Mouse (Mus musculus) hindbrain, embryonic 13.5 days (tissue): ENCODE results near the gene Urb2. TPM values are rescaled to one million over a fixed set of nuclear protein-coding genes. Genes with fewer than 3 reads are reported as not detected.

Experiments used
- ATAC-seq: fragments of 200-750 bp; cut with Nextera tagmentation; 2 replicates; pipeline ENCODE4 v1.8.0; 2017; ENCODE audit warnings: moderate TSS enrichment; ENCODE audit not compliant: low FRiP score
- H3K27ac ChIP-seq: fragments of 300-500 bp; sonication (generic); 2 replicates; pipeline ENCODE4 v1.5.1; 2015; ENCODE audit warnings: inconsistent platforms, mild to moderate bottlenecking, moderate library complexity
- H3K27me3 ChIP-seq: fragments of 300-500 bp; sonication (generic); 2 replicates; pipeline ENCODE4 v1.6.1; 2015; ENCODE audit warnings: mild to moderate bottlenecking, inconsistent platforms
- H3K36me3 ChIP-seq: fragments of 300-500 bp; sonication (generic); 2 replicates; pipeline ENCODE4 v1.6.1; 2015; ENCODE audit warnings: mild to moderate bottlenecking, inconsistent platforms
- H3K4me1 ChIP-seq: fragments of 300-500 bp; sonication (generic); replicated peaks from 2 replicates; pipeline ENCODE4 v1.6.1; 2015; ENCODE audit warnings: inconsistent platforms
- H3K4me2 ChIP-seq: fragments of 300-500 bp; sonication (generic); 2 replicates; pipeline ENCODE4 v1.6.1; 2015; ENCODE audit warnings: inconsistent platforms, mild to moderate bottlenecking, moderate library complexity
- H3K4me3 ChIP-seq: fragments of 300-500 bp; sonication (generic); 2 replicates; pipeline ENCODE4 v1.5.1; 2015; ENCODE audit warnings: mild to moderate bottlenecking, inconsistent platforms
- H3K9ac ChIP-seq: fragments of 300-500 bp; sonication (generic); 2 replicates; pipeline ENCODE4 v1.6.1; 2015; ENCODE audit warnings: mild to moderate bottlenecking, inconsistent platforms
- H3K9me3 ChIP-seq: fragments of 300-500 bp; sonication (generic); 2 replicates; pipeline ENCODE4 v1.6.1; 2016; ENCODE audit warnings: inconsistent platforms
- WGBS: fragments of 180-500 bp; shearing (Covaris S2); methylation state at CpG from one replicate; pipeline ENCODE4 v1.1.7; 2015; 5-methylcytosine and 5-hydroxymethylcytosine counted together
- polyA plus RNA-seq: library from polyadenylated mRNA; unstranded; fragments of >200 nt; fragmentation: Nextera tagmentation; extraction: Ambion mirVana; gene quantifications from 2 replicates; pipeline ENCODE4 v1.2.1, GENCODE M21; 2015

Gene Urb2
- polyA plus RNA-seq = 3.2 TPM in 2 replicates

DNA sequence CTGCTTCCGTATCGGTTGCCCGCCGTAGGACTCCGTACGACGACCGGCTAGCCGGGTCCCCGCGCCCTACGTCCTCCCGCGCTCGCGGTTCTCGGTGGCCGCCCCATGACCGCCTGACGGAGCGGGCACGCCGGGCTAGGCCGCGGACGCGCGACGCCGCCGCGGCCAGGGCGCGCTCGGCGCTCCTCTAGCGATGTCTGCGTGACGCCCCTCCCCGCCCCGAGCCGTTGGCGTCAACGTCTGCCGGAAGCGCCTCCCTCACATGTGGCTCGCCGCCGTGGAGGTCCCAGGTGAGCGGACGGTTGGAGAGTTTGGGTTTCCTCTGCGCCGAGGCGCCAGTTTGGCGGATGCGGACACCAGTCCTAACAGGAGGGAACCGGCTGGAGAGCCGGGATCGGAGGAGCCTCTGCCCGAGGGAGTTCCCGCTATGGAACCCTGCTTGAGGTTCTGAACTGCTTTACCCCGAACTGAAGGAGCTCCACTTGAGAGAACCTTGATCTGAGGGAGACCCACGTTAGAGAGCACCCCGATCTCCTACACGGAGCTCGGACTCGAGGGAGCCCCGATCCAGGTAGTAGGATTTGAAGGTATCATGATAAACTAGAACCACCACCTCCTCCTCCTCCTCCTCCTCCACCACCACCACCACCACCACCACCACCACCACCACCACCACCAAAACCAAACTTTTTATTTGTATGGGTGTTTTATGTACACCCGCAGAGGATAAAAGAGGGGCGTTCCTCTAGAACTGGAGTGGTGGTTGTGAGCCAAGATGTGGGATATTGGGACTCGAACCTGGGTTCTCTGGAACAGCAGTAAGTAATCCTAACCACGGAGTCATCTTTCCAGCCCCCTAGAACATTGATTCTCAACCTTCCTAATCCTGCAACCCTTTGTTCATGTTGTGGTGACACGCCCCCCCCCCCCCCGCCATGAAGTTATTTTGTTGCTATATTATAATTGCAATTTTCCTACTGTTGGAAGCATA, at the start of gene Urb2, which contains the start of gene Taf5l:
Urb2 (plus strand) TSS at position 272 of the 991 bp plus-strand sequence.
Taf5l (minus strand) TSS at position 161 of the 991 bp plus-strand sequence.
- Histone ChIP-seq H3K27me3 (no peaks in the 10 kb centered on the region), H3K9me3 (no peaks in the 10 kb centered on the region), H3K4me3 (peak within 1 kb of the TSS; percentile 83), H3K4me2 (peak within 1 kb of the TSS; percentile 65), H3K27ac (peak within 1 kb of the TSS; percentile 95), H3K36me3 (peaks cover 21% of the 10 kb centered on the region), H3K4me1 (peaks cover 38% of the 10 kb centered on the region), H3K9ac (peak within 1 kb of the TSS; percentile 78)
- WGBS = 1% methylated on average over 71 of the region's 74 CpGs
- ATAC-seq = peak; percentile 94

DNA sequence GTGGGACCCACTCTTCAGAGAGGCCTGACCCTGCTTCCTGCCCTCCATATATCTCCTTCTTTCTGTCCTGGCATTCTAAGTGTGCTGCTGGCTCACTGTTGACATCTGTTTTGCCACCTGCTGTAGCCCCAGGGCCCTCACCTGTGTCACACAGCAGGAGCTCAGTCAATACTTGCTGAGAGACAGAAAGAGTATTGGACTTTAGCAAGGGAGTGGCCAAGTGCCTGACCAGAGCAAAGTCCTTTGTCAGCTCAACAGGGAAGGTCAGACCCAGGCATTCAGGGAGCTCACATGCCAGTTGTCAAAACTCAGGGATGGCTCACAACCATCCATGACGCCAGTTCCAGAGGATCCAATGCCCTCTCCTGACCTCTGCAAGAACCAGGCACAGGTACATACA, 47.8 kb upstream of the Urb2 start:
- H3K4me2 ChIP-seq = no peak overlapping the region
- H3K9me3 ChIP-seq = no peaks in the 10 kb centered on the region
- no peak overlapping the region for H3K27ac ChIP-seq
- peaks cover 13% of the 10 kb centered on the region for H3K36me3 ChIP-seq
- WGBS = 85% methylated on average over 1 of the region's 1 CpGs
- H3K9ac ChIP-seq = no peak overlapping the region
- no peak for ATAC-seq
- H3K4me3 ChIP-seq = no peak overlapping the region
- no peaks in the 10 kb centered on the region for H3K4me1 ChIP-seq
- H3K27me3 ChIP-seq = no peaks in the 10 kb centered on the region

DNA sequence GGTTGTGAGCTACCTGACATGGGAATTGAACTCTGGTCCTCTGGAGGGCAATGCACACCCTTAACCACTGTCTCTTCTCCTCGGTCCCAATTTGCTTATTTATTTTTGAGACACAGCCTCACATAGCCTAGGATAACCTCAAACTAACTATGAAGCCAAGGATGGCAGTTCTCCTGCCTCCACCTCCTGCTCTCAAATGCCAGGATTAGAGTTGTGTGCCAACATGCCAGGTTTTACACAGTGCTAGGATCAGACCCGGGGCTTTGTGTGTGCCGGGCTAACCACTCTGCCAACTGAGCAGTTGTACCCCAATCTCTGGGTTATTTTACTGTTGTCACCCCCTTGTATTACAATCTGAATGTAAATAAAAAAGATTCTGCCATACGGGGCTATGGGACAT, 43.8 kb upstream of the Urb2 start:
- Histone ChIP-seq H3K9me3 (no peaks in the 10 kb centered on the region), H3K36me3 (no peaks in the 10 kb centered on the region), H3K27ac (no peak overlapping the region), H3K4me1 (peaks cover 22% of the 10 kb centered on the region), H3K9ac (no peak overlapping the region), H3K27me3 (no peaks in the 10 kb centered on the region), H3K4me2 (no peak overlapping the region), H3K4me3 (no peak overlapping the region)
- 92% methylated on average over 4 of the region's 4 CpGs for WGBS
- no peak for ATAC-seq

DNA sequence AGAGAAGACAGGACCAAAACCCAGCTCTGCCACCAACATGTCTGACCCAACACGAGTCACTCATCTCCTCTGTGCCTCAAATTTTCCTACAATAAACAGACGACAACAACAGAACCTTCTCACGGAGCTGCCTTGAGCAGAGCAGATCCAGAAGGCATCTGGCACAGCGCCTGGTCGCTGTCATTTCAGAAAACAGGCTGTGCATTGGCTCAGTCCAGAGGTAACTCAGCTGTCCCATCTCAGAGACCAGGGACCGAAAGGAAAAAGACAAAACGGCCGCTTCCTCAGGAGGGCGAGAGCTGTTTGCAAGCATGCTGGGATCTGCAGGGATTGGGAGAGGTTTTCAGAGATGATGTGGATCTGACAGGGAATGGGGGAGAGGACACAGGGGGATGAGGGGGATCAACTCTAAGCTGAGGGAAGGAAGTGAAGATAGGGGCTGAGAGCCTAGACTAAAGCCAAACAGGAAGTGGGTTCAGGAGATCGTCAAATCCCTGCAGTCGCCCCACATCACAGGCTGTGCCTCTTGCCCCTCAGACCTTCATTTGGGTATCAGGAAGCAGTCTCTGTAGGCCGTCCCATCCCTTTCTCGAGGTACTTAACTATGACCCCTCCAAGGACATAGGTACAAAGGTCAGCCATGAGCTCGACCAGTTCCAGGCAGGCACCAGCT, 43.0 kb upstream of the Urb2 start:
- Histone ChIP-seq H3K4me3 (no peak overlapping the region), H3K4me1 (peaks cover 25% of the 10 kb centered on the region), H3K27ac (no peak overlapping the region), H3K27me3 (no peaks in the 10 kb centered on the region), H3K9ac (peak overlapping the region; percentile 19; the same call in 1 of the 2 replicates), H3K36me3 (no peaks in the 10 kb centered on the region), H3K4me2 (no peak overlapping the region), H3K9me3 (no peaks in the 10 kb centered on the region)
- ATAC-seq = no peak
- WGBS = 73% methylated on average over 14 of the region's 14 CpGs

DNA sequence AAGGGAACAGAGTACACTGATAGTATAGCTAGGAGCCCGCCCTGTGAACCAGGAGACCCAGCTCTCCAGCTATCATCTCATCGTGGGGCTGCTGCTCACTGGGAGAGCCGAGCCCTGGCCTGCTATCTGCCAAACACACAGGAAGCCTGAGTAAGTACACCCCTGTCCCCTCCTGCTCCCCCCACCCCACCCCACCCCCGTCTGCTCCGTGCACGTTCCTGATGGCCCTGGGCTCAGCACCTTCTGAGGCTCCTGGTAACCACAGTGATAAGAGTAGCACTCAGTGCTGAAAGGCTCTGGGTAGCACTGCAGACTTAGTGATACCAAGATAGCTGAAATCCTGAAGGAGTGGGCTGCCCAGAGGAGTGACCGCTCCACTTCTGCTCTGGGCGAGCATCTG, 42.4 kb upstream of the Urb2 start:
- no peak overlapping the region for H3K4me3 ChIP-seq
- H3K9ac ChIP-seq = 0 out of 2 replicates have a peak overlapping the region, but pooled peaks have one; percentile 19
- H3K27me3 ChIP-seq = no peaks in the 10 kb centered on the region
- peaks cover 27% of the 10 kb centered on the region for H3K4me1 ChIP-seq
- H3K9me3 ChIP-seq = no peaks in the 10 kb centered on the region
- H3K4me2 ChIP-seq = no peak overlapping the region
- ATAC-seq = no peak
- 89% methylated on average over 8 of the region's 8 CpGs for WGBS
- no peak overlapping the region for H3K27ac ChIP-seq
- no peaks in the 10 kb centered on the region for H3K36me3 ChIP-seq

DNA sequence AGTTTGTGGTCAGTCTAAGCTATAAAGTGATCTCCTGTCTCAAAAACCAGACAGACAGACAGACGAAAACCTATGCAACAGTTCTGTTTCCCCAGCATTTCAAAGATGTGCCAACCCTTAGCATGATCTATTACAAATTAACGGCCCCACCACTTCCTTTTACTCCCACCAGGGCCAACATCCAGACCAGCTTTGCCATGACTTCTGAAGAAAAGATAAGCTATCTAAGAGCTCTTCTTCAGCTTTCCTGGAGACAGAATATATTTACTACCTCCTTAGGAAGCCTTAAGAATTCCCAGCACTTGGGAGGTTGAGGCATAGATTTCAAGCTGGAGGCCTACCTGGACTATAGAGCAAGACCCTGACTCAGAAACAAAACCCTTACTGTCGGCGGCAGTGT, 41.1 kb upstream of the Urb2 start:
- Histone ChIP-seq H3K4me1 (peaks cover 27% of the 10 kb centered on the region), H3K9me3 (no peaks in the 10 kb centered on the region), H3K27me3 (no peaks in the 10 kb centered on the region), H3K9ac (0 out of 2 replicates have a peak overlapping the region, but pooled peaks have one; percentile 35), H3K4me2 (peak overlapping the region; percentile 92), H3K4me3 (no peak overlapping the region), H3K36me3 (no peaks in the 10 kb centered on the region), H3K27ac (no peak overlapping the region)
- WGBS = 71% methylated on average over 4 of the region's 4 CpGs
- no peak for ATAC-seq

DNA sequence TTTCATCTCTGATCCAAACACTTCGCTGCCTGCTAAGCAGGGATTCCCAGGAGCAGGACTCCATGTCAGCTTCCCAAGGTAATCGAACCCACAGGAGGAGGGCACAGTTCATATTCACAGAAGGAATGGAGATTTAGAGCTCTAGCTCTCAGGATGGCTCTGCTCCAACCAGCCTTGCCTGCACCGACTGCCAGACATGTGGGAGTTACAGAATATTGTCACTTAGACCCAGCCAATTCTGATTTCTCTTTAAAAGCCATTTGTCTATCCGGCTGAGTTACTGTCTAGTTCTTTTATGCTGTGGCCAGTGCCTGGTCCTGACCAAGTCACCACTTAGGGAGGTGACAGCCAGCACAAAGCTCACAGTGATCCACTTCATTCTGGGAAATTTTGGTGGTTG, 39.6 kb upstream of the Urb2 start:
- H3K9ac ChIP-seq = peak overlapping the region; percentile 56; the same call in 1 of the 2 replicates
- H3K4me3 ChIP-seq = peak overlapping the region; percentile 82
- H3K36me3 ChIP-seq = no peaks in the 10 kb centered on the region
- no peaks in the 10 kb centered on the region for H3K9me3 ChIP-seq
- 48% methylated on average over 4 of the region's 4 CpGs for WGBS
- no peak for ATAC-seq
- peak overlapping the region; percentile 92 for H3K4me2 ChIP-seq
- no peaks in the 10 kb centered on the region for H3K27me3 ChIP-seq
- peaks cover 27% of the 10 kb centered on the region for H3K4me1 ChIP-seq
- H3K27ac ChIP-seq = no peak overlapping the region

DNA sequence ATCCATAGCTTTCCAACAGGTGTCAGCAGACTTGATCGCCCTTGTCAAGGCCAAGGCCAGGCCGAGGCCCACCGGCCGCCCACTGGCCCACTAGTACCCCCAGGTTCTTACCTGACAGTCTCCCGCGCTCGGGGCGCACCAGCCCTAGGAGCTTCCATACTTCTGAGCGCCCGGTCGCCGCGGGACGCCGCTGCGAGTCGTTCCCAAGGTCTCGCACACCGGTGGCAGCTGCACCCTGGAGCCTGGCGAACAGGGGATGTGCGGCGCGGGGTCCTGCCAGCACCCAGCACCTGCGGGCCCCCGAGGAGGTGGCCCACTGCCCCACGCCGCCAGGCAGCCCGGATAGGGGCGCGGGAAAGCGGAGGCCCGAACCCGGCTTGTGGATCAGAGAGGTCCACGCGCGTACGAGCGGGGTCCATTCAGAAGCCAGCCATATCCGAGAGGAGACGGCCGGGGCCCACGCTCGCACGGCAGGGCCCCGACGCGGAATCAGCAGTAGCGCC, 39.0 kb upstream of the Urb2 start:
- peak overlapping the region; percentile 86 for H3K9ac ChIP-seq
- under 1% methylated on average over 48 of the region's 48 CpGs for WGBS
- H3K4me3 ChIP-seq = peak overlapping the region; percentile 82
- H3K4me2 ChIP-seq = peak overlapping the region; percentile 92
- H3K27ac ChIP-seq = peak overlapping the region; percentile 79
- H3K4me1 ChIP-seq = peaks cover 27% of the 10 kb centered on the region
- H3K27me3 ChIP-seq = no peaks in the 10 kb centered on the region
- no peaks in the 10 kb centered on the region for H3K36me3 ChIP-seq
- no peaks in the 10 kb centered on the region for H3K9me3 ChIP-seq
- ATAC-seq = peak; percentile 62

DNA sequence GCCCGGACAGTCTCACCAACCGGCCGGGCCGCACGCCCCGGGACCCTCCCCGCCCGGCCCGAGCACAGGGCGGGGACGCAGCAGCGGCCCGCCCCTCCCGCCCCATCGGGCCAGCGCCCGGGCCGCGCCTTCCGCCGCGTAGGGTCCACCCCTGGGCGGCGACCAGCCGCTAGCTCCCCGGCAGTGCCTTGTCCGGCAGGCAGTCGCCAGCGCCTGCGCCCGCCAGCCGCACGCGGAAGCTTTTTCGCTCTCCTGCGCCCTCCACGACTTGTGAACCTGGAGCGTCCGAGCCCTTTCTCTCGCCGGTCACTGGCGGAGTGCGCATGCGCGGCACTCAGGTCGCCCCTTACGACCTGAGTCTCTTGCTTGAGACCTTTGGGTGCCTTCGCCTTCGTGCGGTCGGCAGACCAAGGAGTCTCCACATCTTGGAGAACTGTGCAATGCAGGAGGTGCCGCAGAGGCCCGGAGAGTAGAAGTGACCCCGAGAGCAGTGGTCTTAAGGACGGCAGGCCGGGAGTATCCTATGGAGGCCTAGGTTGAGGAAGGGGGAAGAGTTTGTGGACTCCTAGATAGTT, 38.4 kb upstream of the Urb2 start, which contains the start of gene Abcb10:
Abcb10 (minus strand) TSS at position 297 of the 575 bp plus-strand sequence.
- peak; percentile 89 for ATAC-seq
- Histone ChIP-seq H3K9me3 (no peaks in the 10 kb centered on the region), H3K4me3 (peak within 1 kb of the TSS; percentile 82), H3K4me1 (peaks cover 27% of the 10 kb centered on the region), H3K4me2 (peak within 1 kb of the TSS; percentile 92), H3K27me3 (no peaks in the 10 kb centered on the region), H3K9ac (peak within 1 kb of the TSS; percentile 86), H3K36me3 (no peaks in the 10 kb centered on the region), H3K27ac (peak within 1 kb of the TSS; percentile 79)
- WGBS = under 1% methylated on average over 50 of the region's 56 CpGs

DNA sequence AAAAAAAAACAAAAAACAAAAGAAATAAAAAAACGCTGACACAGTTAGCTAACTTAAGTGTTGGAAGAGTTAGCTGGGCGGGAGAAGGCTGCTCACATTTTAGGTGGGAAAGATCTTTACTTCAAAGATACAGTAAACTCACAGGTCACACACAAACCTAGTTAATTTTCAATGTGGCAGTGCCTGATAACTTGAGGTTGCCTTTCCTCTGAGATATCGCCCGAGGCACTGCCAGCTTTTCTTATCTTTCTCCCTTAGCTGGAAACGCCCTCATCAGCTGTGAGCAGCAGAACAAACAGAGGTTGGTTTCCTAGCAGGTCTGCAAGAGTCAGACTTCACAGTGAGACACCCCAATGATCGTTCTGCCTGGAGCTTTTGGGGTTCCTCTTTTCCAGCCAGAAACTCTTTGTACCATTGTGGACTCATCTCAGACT, 32.7 kb upstream of the Urb2 start:
- Histone ChIP-seq H3K27ac (no peak overlapping the region), H3K27me3 (no peaks in the 10 kb centered on the region), H3K4me1 (no peaks in the 10 kb centered on the region), H3K9ac (no peak overlapping the region), H3K36me3 (peaks cover 2% of the 10 kb centered on the region), H3K4me3 (no peak overlapping the region), H3K9me3 (no peaks in the 10 kb centered on the region), H3K4me2 (no peak overlapping the region)
- ATAC-seq = no peak
- WGBS = 84% methylated on average over 6 of the region's 6 CpGs

DNA sequence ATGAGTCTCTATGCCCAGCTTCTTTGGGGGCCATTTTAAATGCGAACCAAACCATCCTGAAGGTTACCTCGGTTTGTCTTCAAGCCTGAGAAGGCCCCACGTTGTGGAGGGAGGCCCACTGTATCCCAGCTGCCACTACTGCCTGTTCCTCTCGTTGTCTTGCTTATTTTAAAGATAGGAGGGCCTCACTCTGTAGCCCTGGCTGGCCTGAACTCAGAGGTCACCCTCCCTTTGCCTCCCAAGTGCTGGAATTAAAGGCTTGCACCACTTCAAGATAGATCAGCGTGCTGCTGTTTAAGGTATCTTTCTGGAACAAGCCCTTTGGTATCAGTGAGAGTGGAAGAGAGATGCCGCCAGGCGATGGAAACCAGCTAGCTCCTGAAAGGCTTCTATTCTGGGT, 32.2 kb upstream of the Urb2 start:
- no peaks in the 10 kb centered on the region for H3K4me1 ChIP-seq
- no peaks in the 10 kb centered on the region for H3K27me3 ChIP-seq
- H3K9ac ChIP-seq = no peak overlapping the region
- H3K9me3 ChIP-seq = no peaks in the 10 kb centered on the region
- no peak overlapping the region for H3K27ac ChIP-seq
- peaks cover 6% of the 10 kb centered on the region for H3K36me3 ChIP-seq
- ATAC-seq = no peak
- H3K4me3 ChIP-seq = no peak overlapping the region
- WGBS = 81% methylated on average over 7 of the region's 7 CpGs
- no peak overlapping the region for H3K4me2 ChIP-seq
